Mouse (Mus musculus): ENCODE measurements at regions not wholly inside any gene's neighbourhood (a gene's known extent, or its start where the extent isn't known, plus 50 kb on each side); places are given as distances from the start of the nearest gene placed in this dataset.
"Not testable (repeated sequence)": the region's sequence is repeated elsewhere in the genome, so short reads cannot be mapped to it uniquely, and the experiment has no call there.

- H3K27me3 ChIP-seq (replicated peaks): no peaks in the 10 kb centered on the region
- no peaks in the 10 kb centered on the region for H3K9me3 ChIP-seq (replicated peaks)
- peak; percentile 83; the same call in 1 of the 2 replicates for ATAC-seq (ENCODE audit: low FRiP score)
- H3K27ac ChIP-seq (replicated peaks): no peak overlapping the region
- no peak overlapping the region for H3K4me3 ChIP-seq (replicated peaks)
- WGBS: 56% methylated on average over 8 of the region's 8 CpGs
- H3K4me1 ChIP-seq: no peaks in the 10 kb centered on the region
- no peak overlapping the region for H3K9ac ChIP-seq (replicated peaks)
- H3K36me3 ChIP-seq: no peaks in the 10 kb centered on the region
- no peak overlapping the region for H3K4me2 ChIP-seq
These were observed 125.4 kb upstream of the Immp2l start for GRCm38 (mm10) chr12:40898414-40899027.

GRCm38 (mm10) chr12:40905650-40906338 lies 118.1 kb upstream of the Immp2l start:
- no peak for ATAC-seq (ENCODE audit: low FRiP score)
- Histone ChIP-seq H3K9ac (replicated peaks) (no peak overlapping the region), H3K27ac (replicated peaks) (no peak overlapping the region), H3K27me3 (replicated peaks) (no peaks in the 10 kb centered on the region), H3K4me2 (no peak overlapping the region), H3K4me3 (replicated peaks) (no peak overlapping the region), H3K9me3 (replicated peaks) (no peaks in the 10 kb centered on the region), H3K36me3 (no peaks in the 10 kb centered on the region), H3K4me1 (no peaks in the 10 kb centered on the region)
- 80% methylated on average over 1 of the region's 1 CpGs for WGBS

GRCm38 (mm10) chr12:40906807-40907206 lies 117.1 kb upstream of the Immp2l start:
- Histone ChIP-seq H3K9me3 (replicated peaks) (no peaks in the 10 kb centered on the region), H3K4me2 (no peak overlapping the region), H3K27ac (replicated peaks) (no peak overlapping the region), H3K9ac (replicated peaks) (no peak overlapping the region), H3K4me3 (replicated peaks) (no peak overlapping the region), H3K27me3 (replicated peaks) (no peaks in the 10 kb centered on the region), H3K36me3 (no peaks in the 10 kb centered on the region), H3K4me1 (no peaks in the 10 kb centered on the region)
- no peak for ATAC-seq (ENCODE audit: low FRiP score)
- WGBS: 86% methylated on average over 2 of the region's 2 CpGs

GRCm38 (mm10) chr12:40908809-40909795 lies 114.8 kb upstream of the Immp2l start:
- no peaks in the 10 kb centered on the region for H3K27me3 ChIP-seq (replicated peaks)
- 78% methylated on average over 9 of the region's 9 CpGs for WGBS

GRCm38 (mm10) chr12:40917486-40917885 lies 106.4 kb upstream of the Immp2l start:
- no peak overlapping the region for H3K27ac ChIP-seq (replicated peaks)
- H3K4me2 ChIP-seq: no peak overlapping the region
- H3K9ac ChIP-seq (replicated peaks): no peak overlapping the region
- H3K9me3 ChIP-seq (replicated peaks): peaks cover 8% of the 10 kb centered on the region; the same call in 1 of the 2 replicates
- ATAC-seq (ENCODE audit: low FRiP score): no peak
- no peaks in the 10 kb centered on the region for H3K27me3 ChIP-seq (replicated peaks)
- 96% methylated on average over 3 of the region's 3 CpGs for WGBS
- no peak overlapping the region for H3K4me3 ChIP-seq (replicated peaks)
- H3K36me3 ChIP-seq: no peaks in the 10 kb centered on the region
- H3K4me1 ChIP-seq: no peaks in the 10 kb centered on the region

More at GRCm38 (mm10) chr12:40908809-40909795, 114.8 kb upstream of the Immp2l start:
- no peak overlapping the region for H3K27ac ChIP-seq (replicated peaks)
- no peaks in the 10 kb centered on the region for H3K36me3 ChIP-seq
- no peak overlapping the region for H3K4me2 ChIP-seq
- no peaks in the 10 kb centered on the region for H3K9me3 ChIP-seq (replicated peaks)
- no peak for ATAC-seq (ENCODE audit: low FRiP score)
- H3K9ac ChIP-seq (replicated peaks): no peak overlapping the region
- no peaks in the 10 kb centered on the region for H3K4me1 ChIP-seq
- no peak overlapping the region for H3K4me3 ChIP-seq (replicated peaks)

- 88% methylated on average over 1 of the region's 1 CpGs for WGBS
These were observed 101.9 kb upstream of the Immp2l start for GRCm38 (mm10) chr12:40921988-40922387.

GRCm38 (mm10) chr12:40926681-40927080 lies 97.2 kb upstream of the Immp2l start:
- 71% methylated on average over 1 of the region's 1 CpGs for WGBS
- Histone ChIP-seq H3K4me1 (no peaks in the 10 kb centered on the region), H3K4me3 (replicated peaks) (no peak overlapping the region), H3K9me3 (replicated peaks) (peaks cover 16% of the 10 kb centered on the region; the same call in 1 of the 2 replicates), H3K4me2 (no peak overlapping the region), H3K27me3 (replicated peaks) (no peaks in the 10 kb centered on the region), H3K27ac (replicated peaks) (no peak overlapping the region), H3K9ac (replicated peaks) (no peak overlapping the region), H3K36me3 (no peaks in the 10 kb centered on the region)
- ATAC-seq (ENCODE audit: low FRiP score): no peak

More at GRCm38 (mm10) chr12:40921988-40922387, 101.9 kb upstream of the Immp2l start:
- Histone ChIP-seq H3K27me3 (replicated peaks) (no peaks in the 10 kb centered on the region), H3K36me3 (no peaks in the 10 kb centered on the region), H3K9ac (replicated peaks) (no peak overlapping the region), H3K4me3 (replicated peaks) (no peak overlapping the region), H3K4me2 (no peak overlapping the region), H3K9me3 (replicated peaks) (peaks cover 18% of the 10 kb centered on the region; the same call in 1 of the 2 replicates), H3K4me1 (no peaks in the 10 kb centered on the region), H3K27ac (replicated peaks) (no peak overlapping the region)
- ATAC-seq (ENCODE audit: low FRiP score): no peak

- not testable (repeated sequence) for H3K4me1 ChIP-seq; H3K27me3 ChIP-seq (replicated peaks); H3K4me2 ChIP-seq; H3K36me3 ChIP-seq; H3K9ac ChIP-seq (replicated peaks); H3K9me3 ChIP-seq (replicated peaks); H3K27ac ChIP-seq (replicated peaks); ATAC-seq (ENCODE audit: low FRiP score); H3K4me3 ChIP-seq (replicated peaks)
- 91% methylated on average over 1 of the region's 1 CpGs for WGBS
These were observed 94.5 kb upstream of the Immp2l start for GRCm38 (mm10) chr12:40929409-40929808.

GRCm38 (mm10) chr12:40935098-40935759 lies 88.7 kb upstream of the Immp2l start:
- Histone ChIP-seq H3K9me3 (replicated peaks) (no peaks in the 10 kb centered on the region), H3K4me2 (no peak overlapping the region), H3K27me3 (replicated peaks) (no peaks in the 10 kb centered on the region), H3K9ac (replicated peaks) (no peak overlapping the region), H3K36me3 (no peaks in the 10 kb centered on the region), H3K4me3 (replicated peaks) (no peak overlapping the region), H3K27ac (replicated peaks) (no peak overlapping the region), H3K4me1 (no peaks in the 10 kb centered on the region)
- 85% methylated on average over 2 of the region's 2 CpGs for WGBS
- no peak for ATAC-seq (ENCODE audit: low FRiP score)

- Histone ChIP-seq H3K4me3 (replicated peaks) (no peak overlapping the region), H3K4me1 (no peaks in the 10 kb centered on the region), H3K27ac (replicated peaks) (no peak overlapping the region), H3K9ac (replicated peaks) (no peak overlapping the region), H3K36me3 (no peaks in the 10 kb centered on the region), H3K4me2 (no peak overlapping the region), H3K27me3 (replicated peaks) (no peaks in the 10 kb centered on the region), H3K9me3 (replicated peaks) (no peaks in the 10 kb centered on the region)
- ATAC-seq (ENCODE audit: low FRiP score): no peak
- WGBS: 19% methylated on average over 4 of the region's 4 CpGs
These were observed 86.9 kb upstream of the Immp2l start for GRCm38 (mm10) chr12:40937037-40937436.

GRCm38 (mm10) chr12:40946888-40947287 lies 77.0 kb upstream of the Immp2l start:
- 91% methylated on average over 6 of the region's 6 CpGs for WGBS

More at GRCm38 (mm10) chr12:40946888-40947287, 77.0 kb upstream of the Immp2l start:
- H3K4me1 ChIP-seq: no peaks in the 10 kb centered on the region
- H3K4me3 ChIP-seq (replicated peaks): no peak overlapping the region
- no peak overlapping the region for H3K4me2 ChIP-seq
- H3K27me3 ChIP-seq (replicated peaks): no peaks in the 10 kb centered on the region
- ATAC-seq (ENCODE audit: low FRiP score): no peak
- no peaks in the 10 kb centered on the region for H3K36me3 ChIP-seq
- H3K9ac ChIP-seq (replicated peaks): no peak overlapping the region
- no peaks in the 10 kb centered on the region for H3K9me3 ChIP-seq (replicated peaks)
- no peak overlapping the region for H3K27ac ChIP-seq (replicated peaks)
